Mouse (Mus musculus): ENCODE measurements around the gene Cd70. TPM values are rescaled to one million over a fixed set of nuclear protein-coding genes. Genes with fewer than 3 reads are reported as not detected.

Cd70 gene
- polyA plus RNA-seq, 1 experiment from 2014 or later = not detected

GRCm38 (mm10) chr17:57116801-57117200 lies 32.8 kb downstream of the Cd70 start:
- no peak for ATAC-seq (ENCODE audit: insufficient read depth)

GRCm38 (mm10) chr17:57112768-57113474 lies 36.7 kb downstream of the Cd70 start:
- H3K27me3 ChIP-seq (ENCODE audit: insufficient read depth, low read length) = no peaks in the 10 kb centered on the region
- DNase-seq = peak; percentile 29
- H3K27ac ChIP-seq (ENCODE audit: low read depth) = no peak overlapping the region
- no peaks in the 10 kb centered on the region for H3K4me1 ChIP-seq (ENCODE audit: insufficient read depth)
- no peaks in the 10 kb centered on the region for H3K9me3 ChIP-seq (ENCODE audit: low read depth, low read length)
- no peak for ATAC-seq (ENCODE audit: insufficient read depth)
- TF ChIP-seq CTCF (IDR thresholded peaks at IDR 0.05; ENCODE audit: low read depth) = no peak
- H3K9ac ChIP-seq = no peak overlapping the region
- no peaks in the 10 kb centered on the region for H3K36me3 ChIP-seq (ENCODE audit: insufficient read depth)
- no peak overlapping the region for H3K4me2 ChIP-seq
- WGBS = 70% methylated on average over 10 of the region's 10 CpGs
- no peak overlapping the region for H3K4me3 ChIP-seq (ENCODE audit: low read depth, low read length)

More at GRCm38 (mm10) chr17:57116801-57117200, 32.8 kb downstream of the Cd70 start:
- no peak overlapping the region for H3K4me3 ChIP-seq (ENCODE audit: low read depth, low read length)
- no peaks in the 10 kb centered on the region for H3K36me3 ChIP-seq (ENCODE audit: insufficient read depth)
- DNase-seq = no peak
- no peaks in the 10 kb centered on the region for H3K27me3 ChIP-seq (ENCODE audit: insufficient read depth, low read length)
- no peaks in the 10 kb centered on the region for H3K9me3 ChIP-seq (ENCODE audit: low read depth, low read length)
- 69% methylated on average over 2 of the region's 2 CpGs for WGBS
- no peaks in the 10 kb centered on the region for H3K4me1 ChIP-seq (ENCODE audit: insufficient read depth)
- H3K27ac ChIP-seq (ENCODE audit: low read depth) = no peak overlapping the region
- H3K9ac ChIP-seq = no peak overlapping the region
- no peak overlapping the region for H3K4me2 ChIP-seq
- TF ChIP-seq CTCF (IDR thresholded peaks at IDR 0.05; ENCODE audit: low read depth) = no peak

- no peak for TF ChIP-seq CTCF (IDR thresholded peaks at IDR 0.05; ENCODE audit: low read depth)
- ATAC-seq (ENCODE audit: insufficient read depth) (no peak), DNase-seq (no peak)
- H3K4me2 ChIP-seq = no peak overlapping the region
- peak overlapping the region; percentile 71 for H3K27ac ChIP-seq (ENCODE audit: low read depth)
- H3K9me3 ChIP-seq (ENCODE audit: low read depth, low read length) = no peaks in the 10 kb centered on the region
- 76% methylated on average over 1 of the region's 1 CpGs for WGBS
- H3K9ac ChIP-seq = no peak overlapping the region
- no peaks in the 10 kb centered on the region for H3K27me3 ChIP-seq (ENCODE audit: insufficient read depth, low read length)
- H3K36me3 ChIP-seq (ENCODE audit: insufficient read depth) = no peaks in the 10 kb centered on the region
- H3K4me1 ChIP-seq (ENCODE audit: insufficient read depth) = no peaks in the 10 kb centered on the region
- no peak overlapping the region for H3K4me3 ChIP-seq (ENCODE audit: low read depth, low read length)
Measured at GRCm38 (mm10) chr17:57110005-57110404, 39.6 kb downstream of the Cd70 start.

DNA sequence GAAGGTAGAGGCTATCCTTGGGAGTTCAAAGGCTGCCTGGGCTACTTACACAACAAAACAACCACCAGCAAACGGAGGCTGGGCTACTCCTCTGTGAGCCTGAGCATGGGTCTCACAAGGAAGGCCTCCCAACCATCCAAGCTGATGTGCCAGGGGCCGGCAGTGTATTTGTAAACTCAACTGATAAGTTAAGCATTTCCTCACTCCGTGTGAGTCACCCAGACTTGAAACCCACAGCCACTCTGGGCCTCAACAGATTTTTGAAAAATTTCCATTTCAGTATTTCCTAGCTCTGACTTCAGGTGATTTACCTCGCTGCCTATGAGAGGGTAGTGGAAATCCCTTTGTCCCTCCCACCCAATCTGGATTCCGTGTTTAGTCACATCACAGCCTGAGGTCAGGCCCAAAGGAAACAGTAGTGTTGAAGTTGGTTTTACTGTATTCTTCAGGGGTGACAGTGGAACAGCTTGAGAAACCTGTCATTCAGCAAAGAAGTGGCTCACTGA lies 40.9 kb downstream of the Cd70 start:
- no peaks in the 10 kb centered on the region for H3K36me3 ChIP-seq (ENCODE audit: insufficient read depth)
- no peak overlapping the region for H3K4me3 ChIP-seq (ENCODE audit: low read depth, low read length)
- TF ChIP-seq CTCF (IDR thresholded peaks at IDR 0.05; ENCODE audit: low read depth) = no peak
- H3K27me3 ChIP-seq (ENCODE audit: insufficient read depth, low read length) = no peaks in the 10 kb centered on the region
- H3K27ac ChIP-seq (ENCODE audit: low read depth) = no peak overlapping the region
- 0 out of 2 replicates have a peak, but pooled peaks cover 5% of the 10 kb centered on the region for H3K4me1 ChIP-seq (ENCODE audit: insufficient read depth)
- 31% methylated on average over 5 of the region's 5 CpGs for WGBS
- H3K4me2 ChIP-seq = no peak overlapping the region
- no peak overlapping the region for H3K9ac ChIP-seq
- no peaks in the 10 kb centered on the region for H3K9me3 ChIP-seq (ENCODE audit: low read depth, low read length)
- no peak for DNase-seq
- no peak for ATAC-seq (ENCODE audit: insufficient read depth)

GRCm38 (mm10) chr17:57108040-57108665 lies 41.4 kb downstream of the Cd70 start:
- H3K4me2 ChIP-seq = no peak overlapping the region
- WGBS = 80% methylated on average over 7 of the region's 7 CpGs
- H3K4me3 ChIP-seq (ENCODE audit: low read depth, low read length) = no peak overlapping the region
- no peak for TF ChIP-seq CTCF (IDR thresholded peaks at IDR 0.05; ENCODE audit: low read depth)
- ATAC-seq (ENCODE audit: insufficient read depth) (no peak), DNase-seq (no peak)
- H3K36me3 ChIP-seq (ENCODE audit: insufficient read depth) = no peaks in the 10 kb centered on the region
- no peak overlapping the region for H3K27ac ChIP-seq (ENCODE audit: low read depth)
- no peaks in the 10 kb centered on the region for H3K27me3 ChIP-seq (ENCODE audit: insufficient read depth, low read length)
- no peak overlapping the region for H3K9ac ChIP-seq
- H3K9me3 ChIP-seq (ENCODE audit: low read depth, low read length) = no peaks in the 10 kb centered on the region
- 0 out of 2 replicates have a peak, but pooled peaks cover 5% of the 10 kb centered on the region for H3K4me1 ChIP-seq (ENCODE audit: insufficient read depth)

DNA sequence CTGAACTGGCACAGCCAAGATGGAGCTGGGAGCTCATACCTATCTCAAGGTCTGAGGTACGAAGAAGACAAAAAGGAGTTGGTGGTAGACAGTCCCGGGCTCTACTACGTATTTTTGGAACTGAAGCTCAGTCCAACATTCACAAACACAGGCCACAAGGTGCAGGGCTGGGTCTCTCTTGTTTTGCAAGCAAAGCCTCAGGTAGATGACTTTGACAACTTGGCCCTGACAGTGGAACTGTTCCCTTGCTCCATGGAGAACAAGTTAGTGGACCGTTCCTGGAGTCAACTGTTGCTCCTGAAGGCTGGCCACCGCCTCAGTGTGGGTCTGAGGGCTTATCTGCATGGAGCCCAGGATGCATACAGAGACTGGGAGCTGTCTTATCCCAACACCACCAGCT lies 42.5 kb downstream of the Cd70 start:
- Histone ChIP-seq H3K4me1 (ENCODE audit: insufficient read depth) (0 out of 2 replicates have a peak, but pooled peaks cover 5% of the 10 kb centered on the region), H3K27me3 (ENCODE audit: insufficient read depth, low read length) (no peaks in the 10 kb centered on the region), H3K4me2 (peak overlapping the region; percentile 88), H3K36me3 (ENCODE audit: insufficient read depth) (no peaks in the 10 kb centered on the region), H3K27ac (ENCODE audit: low read depth) (no peak overlapping the region), H3K9ac (no peak overlapping the region), H3K4me3 (ENCODE audit: low read depth, low read length) (no peak overlapping the region), H3K9me3 (ENCODE audit: low read depth, low read length) (no peaks in the 10 kb centered on the region)
- 79% methylated on average over 5 of the region's 5 CpGs for WGBS
- no peak for TF ChIP-seq CTCF (IDR thresholded peaks at IDR 0.05; ENCODE audit: low read depth)
- DNase-seq (no peak), ATAC-seq (ENCODE audit: insufficient read depth) (no peak)

DNA sequence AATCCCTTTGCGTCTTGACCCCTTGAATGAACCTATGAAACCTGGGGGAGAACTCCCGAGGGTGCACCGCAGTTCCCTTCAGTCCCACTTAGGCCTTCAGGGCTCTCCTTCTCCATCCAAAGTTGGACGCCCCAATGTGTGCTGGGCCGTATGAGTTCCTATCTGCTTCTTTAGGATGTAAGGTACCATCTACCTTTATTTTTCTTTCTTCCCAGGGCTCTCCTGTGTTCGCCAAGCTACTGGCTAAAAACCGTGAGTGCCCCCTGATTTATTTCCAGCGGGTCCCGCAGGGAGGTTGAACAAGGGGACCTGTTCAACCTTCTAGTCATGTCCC lies 43.6 kb downstream of the Cd70 start:
- ATAC-seq (ENCODE audit: insufficient read depth) (no peak), DNase-seq (no peak)
- Histone ChIP-seq H3K27me3 (ENCODE audit: insufficient read depth, low read length) (no peaks in the 10 kb centered on the region), H3K36me3 (ENCODE audit: insufficient read depth) (no peaks in the 10 kb centered on the region), H3K4me1 (ENCODE audit: insufficient read depth) (0 out of 2 replicates have a peak, but pooled peaks cover 5% of the 10 kb centered on the region), H3K4me2 (peak overlapping the region; percentile 88), H3K27ac (ENCODE audit: low read depth) (no peak overlapping the region), H3K9ac (peak overlapping the region; percentile 69), H3K4me3 (ENCODE audit: low read depth, low read length) (peak overlapping the region; percentile 64), H3K9me3 (ENCODE audit: low read depth, low read length) (no peaks in the 10 kb centered on the region)
- TF ChIP-seq CTCF (IDR thresholded peaks at IDR 0.05; ENCODE audit: low read depth) = no peak
- 6% methylated on average over 9 of the region's 9 CpGs for WGBS

Data from lung, embryonic 14.5 days (tissue).